Mouse (Mus musculus): ENCODE data around the gene Itgb2l. TPM values are rescaled to one million over a fixed set of nuclear protein-coding genes. Genes with fewer than 3 reads are reported as not detected.

Itgb2l gene
- polyA plus RNA-seq, 1 experiment from 2014 or later, result not detected

GRCm38 (mm10) chr16:96406312-96406711, 37.1 kb downstream of the Itgb2l start:
- Histone ChIP-seq H3K27ac (ENCODE audit: low read length) (no peak overlapping the region), H3K9ac (ENCODE audit: low read depth, low read length) (no peak overlapping the region), H3K4me2 (ENCODE audit: low read length) (no peak overlapping the region), H3K9me3 (replicated peaks; ENCODE audit: control insufficient read depth, low read length, poor library complexity, severe bottlenecking) (no peaks in the 10 kb centered on the region), H3K27me3 (ENCODE audit: control insufficient read depth, insufficient read depth, low read depth, low read length) (no peaks in the 10 kb centered on the region), H3K36me3 (ENCODE audit: control insufficient read depth, insufficient read depth, low read length) (no peaks in the 10 kb centered on the region), H3K4me1 (ENCODE audit: control insufficient read depth, insufficient read depth, low read length) (peaks cover 5% of the 10 kb centered on the region; the same call in 1 of the 2 replicates), H3K4me3 (ENCODE audit: low read depth, low read length) (no peak overlapping the region)
- WGBS, result 77% methylated on average over 4 of the region's 4 CpGs
- no peak for ATAC-seq

- H3K27ac ChIP-seq (ENCODE audit: low read length), result peak overlapping the region; percentile 57
- no peak overlapping the region for H3K9ac ChIP-seq (ENCODE audit: low read depth, low read length)
- no peak overlapping the region for H3K4me3 ChIP-seq (ENCODE audit: low read depth, low read length)
- H3K4me1 ChIP-seq (ENCODE audit: control insufficient read depth, insufficient read depth, low read length), result peaks cover 7% of the 10 kb centered on the region; the same call in 1 of the 2 replicates
- H3K4me2 ChIP-seq (ENCODE audit: low read length), result no peak overlapping the region
- H3K9me3 ChIP-seq (replicated peaks; ENCODE audit: control insufficient read depth, low read length, poor library complexity, severe bottlenecking), result no peaks in the 10 kb centered on the region
- WGBS, result 39% methylated on average over 6 of the region's 6 CpGs
- no peaks in the 10 kb centered on the region for H3K27me3 ChIP-seq (ENCODE audit: control insufficient read depth, insufficient read depth, low read depth, low read length)
- ATAC-seq, result peak; percentile 73
- H3K36me3 ChIP-seq (ENCODE audit: control insufficient read depth, insufficient read depth, low read length), result no peaks in the 10 kb centered on the region
Observed at GRCm38 (mm10) chr16:96402294-96402693, 41.1 kb downstream of the Itgb2l start.

GRCm38 (mm10) chr16:96400046-96400445, 43.4 kb downstream of the Itgb2l start:
- no peak for ATAC-seq
- WGBS, result 54% methylated on average over 4 of the region's 4 CpGs

GRCm38 (mm10) chr16:96398806-96399205, 44.6 kb downstream of the Itgb2l start:
- Histone ChIP-seq H3K27ac (ENCODE audit: low read length) (no peak overlapping the region), H3K36me3 (ENCODE audit: control insufficient read depth, insufficient read depth, low read length) (no peaks in the 10 kb centered on the region), H3K9ac (ENCODE audit: low read depth, low read length) (no peak overlapping the region), H3K4me2 (ENCODE audit: low read length) (no peak overlapping the region), H3K4me1 (ENCODE audit: control insufficient read depth, insufficient read depth, low read length) (peaks cover 12% of the 10 kb centered on the region; the same call in 1 of the 2 replicates), H3K27me3 (ENCODE audit: control insufficient read depth, insufficient read depth, low read depth, low read length) (no peaks in the 10 kb centered on the region), H3K9me3 (replicated peaks; ENCODE audit: control insufficient read depth, low read length, poor library complexity, severe bottlenecking) (no peaks in the 10 kb centered on the region), H3K4me3 (ENCODE audit: low read depth, low read length) (no peak overlapping the region)
- WGBS, result 72% methylated on average over 3 of the region's 3 CpGs
- ATAC-seq, result no peak

More at GRCm38 (mm10) chr16:96400046-96400445, 43.4 kb downstream of the Itgb2l start:
- Histone ChIP-seq H3K4me1 (ENCODE audit: control insufficient read depth, insufficient read depth, low read length) (peaks cover 7% of the 10 kb centered on the region; the same call in 1 of the 2 replicates), H3K27me3 (ENCODE audit: control insufficient read depth, insufficient read depth, low read depth, low read length) (no peaks in the 10 kb centered on the region), H3K4me3 (ENCODE audit: low read depth, low read length) (no peak overlapping the region), H3K9ac (ENCODE audit: low read depth, low read length) (no peak overlapping the region), H3K27ac (ENCODE audit: low read length) (no peak overlapping the region), H3K4me2 (ENCODE audit: low read length) (no peak overlapping the region), H3K36me3 (ENCODE audit: control insufficient read depth, insufficient read depth, low read length) (no peaks in the 10 kb centered on the region), H3K9me3 (replicated peaks; ENCODE audit: control insufficient read depth, low read length, poor library complexity, severe bottlenecking) (no peaks in the 10 kb centered on the region)

- Histone ChIP-seq H3K36me3 (ENCODE audit: control insufficient read depth, insufficient read depth, low read length) (no peaks in the 10 kb centered on the region), H3K4me1 (ENCODE audit: control insufficient read depth, insufficient read depth, low read length) (peaks cover 7% of the 10 kb centered on the region; the same call in 1 of the 2 replicates)
- no peak for ATAC-seq
Observed at GRCm38 (mm10) chr16:96396013-96396650, 47.3 kb downstream of the Itgb2l start.

GRCm38 (mm10) chr16:96395516-96395915, 47.9 kb downstream of the Itgb2l start:
- Histone ChIP-seq H3K4me1 (ENCODE audit: control insufficient read depth, insufficient read depth, low read length) (peaks cover 7% of the 10 kb centered on the region; the same call in 1 of the 2 replicates), H3K4me3 (ENCODE audit: low read depth, low read length) (no peak overlapping the region), H3K9ac (ENCODE audit: low read depth, low read length) (no peak overlapping the region), H3K27me3 (ENCODE audit: control insufficient read depth, insufficient read depth, low read depth, low read length) (no peaks in the 10 kb centered on the region), H3K27ac (ENCODE audit: low read length) (no peak overlapping the region), H3K36me3 (ENCODE audit: control insufficient read depth, insufficient read depth, low read length) (no peaks in the 10 kb centered on the region), H3K9me3 (replicated peaks; ENCODE audit: control insufficient read depth, low read length, poor library complexity, severe bottlenecking) (no peaks in the 10 kb centered on the region), H3K4me2 (ENCODE audit: low read length) (no peak overlapping the region)
- no peak for ATAC-seq
- WGBS, result 79% methylated on average over 4 of the region's 4 CpGs

More at GRCm38 (mm10) chr16:96396013-96396650, 47.3 kb downstream of the Itgb2l start:
- Histone ChIP-seq H3K4me3 (ENCODE audit: low read depth, low read length) (no peak overlapping the region), H3K9me3 (replicated peaks; ENCODE audit: control insufficient read depth, low read length, poor library complexity, severe bottlenecking) (no peaks in the 10 kb centered on the region), H3K4me2 (ENCODE audit: low read length) (no peak overlapping the region), H3K27me3 (ENCODE audit: control insufficient read depth, insufficient read depth, low read depth, low read length) (no peaks in the 10 kb centered on the region), H3K27ac (ENCODE audit: low read length) (no peak overlapping the region), H3K9ac (ENCODE audit: low read depth, low read length) (no peak overlapping the region)
- 67% methylated on average over 9 of the region's 9 CpGs for WGBS

- Histone ChIP-seq H3K27ac (ENCODE audit: low read length) (no peak overlapping the region), H3K36me3 (ENCODE audit: control insufficient read depth, insufficient read depth, low read length) (no peaks in the 10 kb centered on the region), H3K4me1 (ENCODE audit: control insufficient read depth, insufficient read depth, low read length) (peaks cover 5% of the 10 kb centered on the region; the same call in 1 of the 2 replicates), H3K4me2 (ENCODE audit: low read length) (no peak overlapping the region), H3K4me3 (ENCODE audit: low read depth, low read length) (no peak overlapping the region), H3K27me3 (ENCODE audit: control insufficient read depth, insufficient read depth, low read depth, low read length) (no peaks in the 10 kb centered on the region), H3K9me3 (replicated peaks; ENCODE audit: control insufficient read depth, low read length, poor library complexity, severe bottlenecking) (no peaks in the 10 kb centered on the region), H3K9ac (ENCODE audit: low read depth, low read length) (no peak overlapping the region)
- no peak for ATAC-seq
Observed at GRCm38 (mm10) chr16:96391070-96391469, 52.3 kb downstream of the Itgb2l start.

- Histone ChIP-seq H3K27ac (ENCODE audit: low read length) (no peak overlapping the region), H3K27me3 (ENCODE audit: control insufficient read depth, insufficient read depth, low read depth, low read length) (no peaks in the 10 kb centered on the region), H3K4me3 (ENCODE audit: low read depth, low read length) (no peak overlapping the region), H3K36me3 (ENCODE audit: control insufficient read depth, insufficient read depth, low read length) (no peaks in the 10 kb centered on the region), H3K4me1 (ENCODE audit: control insufficient read depth, insufficient read depth, low read length) (no peaks in the 10 kb centered on the region), H3K9me3 (replicated peaks; ENCODE audit: control insufficient read depth, low read length, poor library complexity, severe bottlenecking) (no peaks in the 10 kb centered on the region), H3K4me2 (ENCODE audit: low read length) (no peak overlapping the region), H3K9ac (ENCODE audit: low read depth, low read length) (no peak overlapping the region)
- no peak for ATAC-seq
- 84% methylated on average over 5 of the region's 5 CpGs for WGBS
Observed at GRCm38 (mm10) chr16:96388481-96388880, 54.9 kb downstream of the Itgb2l start.

GRCm38 (mm10) chr16:96387685-96388371, 55.6 kb downstream of the Itgb2l start:
- Histone ChIP-seq H3K36me3 (ENCODE audit: control insufficient read depth, insufficient read depth, low read length) (no peaks in the 10 kb centered on the region), H3K9ac (ENCODE audit: low read depth, low read length) (no peak overlapping the region), H3K4me2 (ENCODE audit: low read length) (no peak overlapping the region), H3K27ac (ENCODE audit: low read length) (no peak overlapping the region), H3K27me3 (ENCODE audit: control insufficient read depth, insufficient read depth, low read depth, low read length) (no peaks in the 10 kb centered on the region), H3K4me1 (ENCODE audit: control insufficient read depth, insufficient read depth, low read length) (no peaks in the 10 kb centered on the region), H3K4me3 (ENCODE audit: low read depth, low read length) (no peak overlapping the region), H3K9me3 (replicated peaks; ENCODE audit: control insufficient read depth, low read length, poor library complexity, severe bottlenecking) (no peaks in the 10 kb centered on the region)
- WGBS, result 90% methylated on average over 6 of the region's 6 CpGs
- no peak for ATAC-seq

Measured in midbrain, embryonic 16.5 days (tissue).